Comparison of ENCODE assay signal across 8 mouse cellular contexts in genomic region chr12:112130161-112130860, GRCm38 (mm10). TPM values are rescaled to one million over a fixed set of nuclear protein-coding genes. Genes with fewer than 3 reads are reported as not detected.
DNase-seq lines count a peak whose midpoint lies in the region; ATAC-seq and TF ChIP-seq lines count a peak whose summit lies in the region.

No protein-coding gene starts in this region.

- peaks cover 85% of the 10 kb centered on the region for H3K27me3 ChIP-seq in embryonic facial prominence, embryonic 10.5 days (replicated peaks; ENCODE audit: low read depth, poor library complexity, severe bottlenecking)
- H3K27me3 ChIP-seq in heart, embryonic 15.5 days, result peaks cover 71% of the 10 kb centered on the region
- 0 out of 2 replicates have a peak, but pooled peaks cover 6% of the 10 kb centered on the region for H3K27me3 ChIP-seq in kidney, postnatal 0 days (ENCODE audit: insufficient read depth, low read length)

- H3K4me2 ChIP-seq in heart, embryonic 15.5 days, result peak overlapping the region; percentile 96
- peak overlapping the region; percentile 96 for H3K4me2 ChIP-seq in kidney, postnatal 0 days (ENCODE audit: low read length)

- H3K27ac ChIP-seq in embryonic facial prominence, embryonic 10.5 days (replicated peaks), result peak overlapping the region; percentile 91
- no peak overlapping the region for H3K27ac ChIP-seq in heart, embryonic 15.5 days
- peak overlapping the region; percentile 87 for H3K27ac ChIP-seq in kidney, postnatal 0 days

- H3K36me3 ChIP-seq in embryonic facial prominence, embryonic 10.5 days (replicated peaks), result no peaks in the 10 kb centered on the region
- no peaks in the 10 kb centered on the region for H3K36me3 ChIP-seq in heart, embryonic 15.5 days
- no peaks in the 10 kb centered on the region for H3K36me3 ChIP-seq in kidney, postnatal 0 days (ENCODE audit: insufficient read depth, low read length)

- under 1% methylated on average over 79 of the region's 79 CpGs for WGBS in embryonic facial prominence, embryonic 10.5 days
- WGBS in heart, embryonic 15.5 days, result under 1% methylated on average over 79 of the region's 79 CpGs
- under 1% methylated on average over 70 of the region's 79 CpGs for WGBS in kidney, postnatal 0 days

- no peak for TF ChIP-seq CTCF in kidney, postnatal 0 days (IDR thresholded peaks at IDR 0.05; ENCODE audit: low read depth)

- DNase-seq in cerebellum, postnatal 10 days, result peak; percentile 57 to 58
- no peak for DNase-seq in cerebellum, adult 8-10 months
- DNase-seq in embryonic facial prominence, embryonic 10.5 days (ENCODE audit: low spot score), result peak; percentile 80
- peak; percentile 64 for DNase-seq in kidney, postnatal 0 days (ENCODE audit: low spot score)
- DNase-seq in lung, postnatal 25 days (ENCODE audit: low spot score), result peak; percentile 76
- DNase-seq in retina, embryonic 14.5 days (ENCODE audit: low spot score), result peak; percentile 66
- DNase-seq in cerebellum, adult 11-12 months, result no peak

- H3K9me3 ChIP-seq in embryonic facial prominence, embryonic 10.5 days, result no peaks in the 10 kb centered on the region
- no peaks in the 10 kb centered on the region for H3K9me3 ChIP-seq in heart, embryonic 15.5 days (replicated peaks)
- no peaks in the 10 kb centered on the region for H3K9me3 ChIP-seq in kidney, postnatal 0 days (replicated peaks; ENCODE audit: low read length)

- ATAC-seq in heart, embryonic 15.5 days (replicated peaks; ENCODE audit: insufficient number of reproducible peaks, insufficient read depth, low FRiP score, low read depth), result peak; percentile 49
- ATAC-seq in kidney, postnatal 0 days (replicated peaks; ENCODE audit: low FRiP score, low read depth), result peak; percentile 86

- peaks cover 48% of the 10 kb centered on the region for H3K4me1 ChIP-seq in embryonic facial prominence, embryonic 10.5 days
- H3K4me1 ChIP-seq in heart, embryonic 15.5 days (replicated peaks), result peaks cover 11% of the 10 kb centered on the region
- H3K4me1 ChIP-seq in kidney, postnatal 0 days (replicated peaks; ENCODE audit: insufficient read depth, low read length), result peaks cover 7% of the 10 kb centered on the region; the same call in 1 of the 2 replicates

- peak overlapping the region; percentile 62 for H3K9ac ChIP-seq in heart, embryonic 15.5 days
- peak overlapping the region; percentile 79 for H3K9ac ChIP-seq in kidney, postnatal 0 days (ENCODE audit: low read depth, low read length)

- peak overlapping the region; percentile 76 for H3K4me3 ChIP-seq in embryonic facial prominence, embryonic 10.5 days
- peak overlapping the region; percentile 78 for H3K4me3 ChIP-seq in heart, embryonic 15.5 days
- H3K4me3 ChIP-seq in kidney, postnatal 0 days (replicated peaks; ENCODE audit: low read depth, low read length), result peak overlapping the region; percentile 69

RNA-seq across cellular contexts. Expression of gene Kif26a, which starts 15.7 kb away (rescaled TPM):
- polyA plus RNA-seq in embryonic facial prominence, embryonic 10.5 days (2016; fragmentation: Nextera tagmentation; extraction: Ambion mirVana), result 3.3 and 3.4 TPM in 2 replicates
- polyA plus RNA-seq in heart, embryonic 15.5 days (2015; fragmentation: Nextera tagmentation; extraction: Ambion mirVana), result 2.4 and 3.1 TPM in 2 replicates
- polyA plus RNA-seq in kidney, postnatal 0 days (2015; fragmentation: Nextera tagmentation; extraction: Ambion mirVana), result 2.2 and 2.7 TPM in 2 replicates

RNA-seq across cellular contexts. Expression of gene Aspg, which starts 23.8 kb away (rescaled TPM):
- 2.7 TPM in 2 replicates for polyA plus RNA-seq in embryonic facial prominence, embryonic 10.5 days (2016; fragmentation: Nextera tagmentation; extraction: Ambion mirVana)
- polyA plus RNA-seq in heart, embryonic 15.5 days (2015; fragmentation: Nextera tagmentation; extraction: Ambion mirVana), result 0.34 and 0.45 TPM in 2 replicates
- polyA plus RNA-seq in kidney, postnatal 0 days (2015; fragmentation: Nextera tagmentation; extraction: Ambion mirVana), result 2.2 and 2.3 TPM in 2 replicates

Comparison
In these comparisons a context has a peak if more than half of its experiments do, and no peak if none do; other contexts are left out.
1. DNase-seq: peak in cerebellum, postnatal 10 days (2 of 2), embryonic facial prominence, embryonic 10.5 days (single experiment), kidney, postnatal 0 days (single experiment), lung, postnatal 25 days (single experiment) and retina, embryonic 14.5 days (single experiment); none in cerebellum, adult 8-10 months (single experiment) and cerebellum, adult 11-12 months (single experiment).
2. Peak in every context shown above with its lines, with median percentiles within 50 percentile points of each other: H3K4me3 ChIP-seq.